Mouse (Mus musculus) left cerebral cortex, postnatal 36 days (tissue): Measurements from ENCODE around the gene Oxgr1. TPM values are rescaled to one million over a fixed set of nuclear protein-coding genes. Genes with fewer than 3 reads are reported as not detected.

Experiments
- DNase-seq, 2 experiments: peaks; one replicate each; pipeline ENCODE4 v3.0.0; 2021 to 2022; ENCODE audit warnings: low spot score in 2 of 2, mixed read lengths in 1 of 2
- intact Hi-C: fragments of 180-260 bp; cut with DNase I; formaldehyde crosslinking; loops from one replicate; pipeline ENCODE4 v1.15.1; 2025
- total RNA-seq, 2 experiments: library from RNA; stranded (reverse); gene quantifications; 2 replicates each; pipeline ENCODE4 v1.2.3; 2021

The Oxgr1 gene
- under 1 TPM in 1 of 2 experiments, not detected in 1; 0.14 TPM for total RNA-seq

GRCm38 (mm10) chr14:120042187-120042820 is at the start of gene Oxgr1:
Gene Oxgr1 (minus strand): TSS chr14:120042435.
- no peak for DNase-seq
- intact Hi-C loops = no loop called here

GRCm38 (mm10) chr14:120090401-120090800 is 48.2 kb upstream of the Oxgr1 start:
- DNase-seq = no peak
- intact Hi-C loops = no loop called here

- no peak for DNase-seq
- intact Hi-C loops = no loop called here
Observed at GRCm38 (mm10) chr14:120089649-120090360, 47.6 kb upstream of the Oxgr1 start.

GRCm38 (mm10) chr14:120089006-120089648 is 46.9 kb upstream of the Oxgr1 start:
- intact Hi-C loops = no loop called here

GRCm38 (mm10) chr14:120084084-120084667 is 41.9 kb upstream of the Oxgr1 start:
- DNase-seq = no peak
- intact Hi-C loops = loop anchor here (5.0 kb wide), 1 partner anchor 383 kb away; no protein-coding TSS in a partner anchor

More at GRCm38 (mm10) chr14:120089006-120089648, 46.9 kb upstream of the Oxgr1 start:
- no peak for DNase-seq

- DNase-seq = no peak
Observed at GRCm38 (mm10) chr14:120076192-120076591, 34.0 kb upstream of the Oxgr1 start.

GRCm38 (mm10) chr14:120075746-120076145 is 33.5 kb upstream of the Oxgr1 start:
- DNase-seq = no peak
- intact Hi-C loops = loop anchor here (1.0 to 10.0 kb wide), 3 partner anchors 323 to 689 kb away; no protein-coding TSS in a partner anchor

More at GRCm38 (mm10) chr14:120076192-120076591, 34.0 kb upstream of the Oxgr1 start:
- intact Hi-C loops = loop anchor here (1.0 to 10.0 kb wide), 3 partner anchors 322 to 689 kb away; no protein-coding TSS in a partner anchor

- no peak for DNase-seq
- intact Hi-C loops = loop anchor here (10.0 kb wide), 1 partner anchor 691 kb away; no protein-coding TSS in a partner anchor
Observed at GRCm38 (mm10) chr14:120074231-120074630, 32.0 kb upstream of the Oxgr1 start.

GRCm38 (mm10) chr14:120061096-120061495 is 18.9 kb upstream of the Oxgr1 start:
- peak; percentile 45 to 63 for DNase-seq
- intact Hi-C loops = loop anchor here (2.0 kb wide), 2 partner anchors 136 to 948 kb away; no protein-coding TSS in a partner anchor

- no peak for DNase-seq
- intact Hi-C loops = no loop called here
Observed at GRCm38 (mm10) chr14:120033454-120033853, 8.8 kb downstream of the Oxgr1 start.

- intact Hi-C loops = no loop called here
- DNase-seq = no peak
Observed at GRCm38 (mm10) chr14:120019948-120020347, 22.3 kb downstream of the Oxgr1 start.

GRCm38 (mm10) chr14:120009969-120010872 is 32.0 kb downstream of the Oxgr1 start:
- DNase-seq = no peak
- intact Hi-C loops = loop anchor here (5.0 kb wide), 1 partner anchor 158 kb away; no protein-coding TSS in a partner anchor

GRCm38 (mm10) chr14:120005153-120005552 is 37.1 kb downstream of the Oxgr1 start:
- intact Hi-C loops = loop anchor here (5.0 kb wide), 1 partner anchor 153 kb away; no protein-coding TSS in a partner anchor
- no peak for DNase-seq

GRCm38 (mm10) chr14:120003661-120004060 is 38.6 kb downstream of the Oxgr1 start:
- intact Hi-C loops = no loop called here
- DNase-seq = no peak

GRCm38 (mm10) chr14:120002673-120003072 is 39.6 kb downstream of the Oxgr1 start:
- no peak for DNase-seq

GRCm38 (mm10) chr14:119989651-119990050 is 52.6 kb downstream of the Oxgr1 start:
- intact Hi-C loops = no loop called here
- DNase-seq = no peak

More at GRCm38 (mm10) chr14:120002673-120003072, 39.6 kb downstream of the Oxgr1 start:
- intact Hi-C loops = no loop called here

- intact Hi-C loops = no loop called here
- DNase-seq = no peak
Observed at GRCm38 (mm10) chr14:119988937-119989645, 53.1 kb downstream of the Oxgr1 start.

GRCm38 (mm10) chr14:119987257-119987656 is 55.0 kb downstream of the Oxgr1 start:
- DNase-seq = no peak
- intact Hi-C loops = no loop called here
